ENCODE assay signal across 1 mouse cellular context in the genomic region with DNA sequence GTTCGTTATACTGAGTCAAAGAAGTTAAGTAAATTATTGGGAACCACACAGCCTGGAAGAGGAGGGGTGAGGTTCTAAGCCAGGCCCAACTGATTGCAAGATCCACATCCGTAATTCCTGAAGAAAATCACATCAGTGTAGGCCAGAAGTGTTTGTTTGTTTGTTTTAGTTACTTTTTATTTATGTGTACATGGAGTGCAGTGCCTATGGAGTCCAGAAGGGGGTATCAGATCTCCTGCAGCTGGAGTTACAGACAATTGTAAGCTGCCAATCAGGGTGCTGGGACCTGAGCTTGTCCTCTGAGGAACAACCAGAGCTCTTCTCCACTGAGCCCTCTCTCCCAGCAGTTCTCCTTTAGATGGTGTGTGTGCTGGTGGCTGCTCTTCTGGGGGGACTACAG.
TF ChIP-seq lines count a peak whose summit lies in the region.

No protein-coding gene starts in this region.

TF ChIP-seq in MEL, 35 proteins besides CTCF, POLR2A, EP300 and RAD21 (continued from another document):
- TF ChIP-seq MYC (IDR thresholded peaks at IDR 0.05; ENCODE audit: low read depth, low read length) (no peak), SMC3 (IDR thresholded peaks at IDR 0.05; ENCODE audit: low read depth, low read length) (peak; percentile 42; the same call in 1 of the 2 replicates), SIN3A (IDR thresholded peaks at IDR 0.05; ENCODE audit: low read length) (no peak), ZC3H11A (IDR thresholded peaks at IDR 0.05; ENCODE audit: low read depth, low read length) (0 out of 2 replicates have a peak, but pooled peaks have one; percentile 5), JUND (IDR thresholded peaks at IDR 0.05; ENCODE audit: low read depth, low read length) (no peak)
